Mouse (Mus musculus): ENCODE results near the gene Sipa1l2. TPM values are rescaled to one million over a fixed set of nuclear protein-coding genes. Genes with fewer than 3 reads are reported as not detected.

The Sipa1l2 gene
- polyA plus RNA-seq, 1 experiment from 2014 or later, result 17.8 TPM

GRCm38 (mm10) chr8:125509776-125510175 is 59.8 kb downstream of the Sipa1l2 start:
- Histone ChIP-seq H3K9me3 (ENCODE audit: control insufficient read depth, low read length) (no peaks in the 10 kb centered on the region), H3K4me3 (ENCODE audit: control insufficient read depth in 1 of 2, insufficient read depth in 1 of 2, low read depth in 1 of 2, low read length in 2 of 2) (no peak overlapping the region), H3K4me2 (ENCODE audit: low read length) (no peak overlapping the region), H3K9ac (ENCODE audit: low read length) (0 out of 2 replicates have a peak overlapping the region, but pooled peaks have one; percentile 21), H3K36me3 (ENCODE audit: control insufficient read depth, insufficient read depth, low read length) (no peaks in the 10 kb centered on the region), H3K27ac (replicated peaks in 1 of 2; ENCODE audit: control insufficient read depth in 1 of 2, insufficient read depth in 1 of 2, low read depth in 2 of 2, low read length in 2 of 2) (peak overlapping the region; percentile 31 to 75; a peak in 3 of 4 replicates), H3K4me1 (ENCODE audit: control insufficient read depth in 2 of 2, insufficient read depth in 2 of 2, low read length in 2 of 2) (peaks cover 79 to 96% of the 10 kb centered on the region in 2 experiments), H3K27me3 (ENCODE audit: control insufficient read depth, insufficient read depth, low read length) (no peaks in the 10 kb centered on the region)
- WGBS, result 47% methylated on average over 4 of the region's 4 CpGs
- no peak for ATAC-seq (ENCODE audit: insufficient number of reproducible peaks, insufficient read depth, low FRiP score, low read depth)

GRCm38 (mm10) chr8:125509175-125509574 is 60.4 kb downstream of the Sipa1l2 start:
- 67% methylated on average over 6 of the region's 6 CpGs for WGBS
- no peaks in the 10 kb centered on the region for H3K27me3 ChIP-seq (ENCODE audit: control insufficient read depth, insufficient read depth, low read length)
- no peak for ATAC-seq (ENCODE audit: insufficient number of reproducible peaks, insufficient read depth, low FRiP score, low read depth)
- H3K4me1 ChIP-seq (ENCODE audit: control insufficient read depth in 2 of 2, insufficient read depth in 2 of 2, low read length in 2 of 2), result peaks cover 75 to 96% of the 10 kb centered on the region in 2 experiments
- no peak overlapping the region for H3K4me2 ChIP-seq (ENCODE audit: low read length)
- no peak overlapping the region for H3K9ac ChIP-seq (ENCODE audit: low read length)
- H3K9me3 ChIP-seq (ENCODE audit: control insufficient read depth, low read length), result no peaks in the 10 kb centered on the region
- H3K27ac ChIP-seq (replicated peaks in 1 of 2; ENCODE audit: control insufficient read depth in 1 of 2, insufficient read depth in 1 of 2, low read depth in 2 of 2, low read length in 2 of 2), result peak overlapping the region in 1 of 2 experiments; percentile 75; a peak in 1 of 4 replicates
- H3K36me3 ChIP-seq (ENCODE audit: control insufficient read depth, insufficient read depth, low read length), result no peaks in the 10 kb centered on the region
- H3K4me3 ChIP-seq (ENCODE audit: control insufficient read depth in 1 of 2, insufficient read depth in 1 of 2, low read depth in 1 of 2, low read length in 2 of 2), result no peak overlapping the region

- Histone ChIP-seq H3K9ac (ENCODE audit: low read length) (peak overlapping the region; percentile 56), H3K4me3 (ENCODE audit: control insufficient read depth in 1 of 2, insufficient read depth in 1 of 2, low read depth in 1 of 2, low read length in 2 of 2) (no peak overlapping the region), H3K9me3 (ENCODE audit: control insufficient read depth, low read length) (no peaks in the 10 kb centered on the region), H3K4me1 (ENCODE audit: control insufficient read depth in 2 of 2, insufficient read depth in 2 of 2, low read length in 2 of 2) (peaks cover 63 to 82% of the 10 kb centered on the region in 2 experiments), H3K27me3 (ENCODE audit: control insufficient read depth, insufficient read depth, low read length) (no peaks in the 10 kb centered on the region), H3K27ac (replicated peaks in 1 of 2; ENCODE audit: control insufficient read depth in 1 of 2, insufficient read depth in 1 of 2, low read depth in 2 of 2, low read length in 2 of 2) (peak overlapping the region; percentile 34 to 75), H3K36me3 (ENCODE audit: control insufficient read depth, insufficient read depth, low read length) (0 out of 2 replicates have a peak, but pooled peaks cover 3% of the 10 kb centered on the region), H3K4me2 (ENCODE audit: low read length) (peak overlapping the region; percentile 22)
- WGBS, result 33% methylated on average over 8 of the region's 8 CpGs
- ATAC-seq (ENCODE audit: insufficient number of reproducible peaks, insufficient read depth, low FRiP score, low read depth), result no peak
These were observed 62.3 kb downstream of the Sipa1l2 start for GRCm38 (mm10) chr8:125507291-125507690.

- peaks cover 61 to 78% of the 10 kb centered on the region in 2 experiments for H3K4me1 ChIP-seq (ENCODE audit: control insufficient read depth in 2 of 2, insufficient read depth in 2 of 2, low read length in 2 of 2)
- no peak overlapping the region for H3K4me2 ChIP-seq (ENCODE audit: low read length)
- no peak overlapping the region for H3K4me3 ChIP-seq (ENCODE audit: control insufficient read depth in 1 of 2, insufficient read depth in 1 of 2, low read depth in 1 of 2, low read length in 2 of 2)
- WGBS, result 46% methylated on average over 6 of the region's 6 CpGs
- no peak for ATAC-seq (ENCODE audit: insufficient number of reproducible peaks, insufficient read depth, low FRiP score, low read depth)
- H3K9me3 ChIP-seq (ENCODE audit: control insufficient read depth, low read length), result no peaks in the 10 kb centered on the region
- H3K36me3 ChIP-seq (ENCODE audit: control insufficient read depth, insufficient read depth, low read length), result 0 out of 2 replicates have a peak, but pooled peaks cover 3% of the 10 kb centered on the region
- H3K27ac ChIP-seq (replicated peaks in 1 of 2; ENCODE audit: control insufficient read depth in 1 of 2, insufficient read depth in 1 of 2, low read depth in 2 of 2, low read length in 2 of 2), result 0 out of 4 replicates have a peak overlapping the region, but pooled peaks of 1 of the 2 experiments have one; percentile 22
- H3K27me3 ChIP-seq (ENCODE audit: control insufficient read depth, insufficient read depth, low read length), result no peaks in the 10 kb centered on the region
- peak overlapping the region; percentile 25; the same call in 1 of the 2 replicates for H3K9ac ChIP-seq (ENCODE audit: low read length)
These were observed 64.9 kb downstream of the Sipa1l2 start for GRCm38 (mm10) chr8:125504605-125505257.

- Histone ChIP-seq H3K4me3 (ENCODE audit: control insufficient read depth in 1 of 2, insufficient read depth in 1 of 2, low read depth in 1 of 2, low read length in 2 of 2) (no peak overlapping the region), H3K4me2 (ENCODE audit: low read length) (no peak overlapping the region), H3K9me3 (ENCODE audit: control insufficient read depth, low read length) (no peaks in the 10 kb centered on the region), H3K4me1 (ENCODE audit: control insufficient read depth in 2 of 2, insufficient read depth in 2 of 2, low read length in 2 of 2) (peaks cover 60 to 78% of the 10 kb centered on the region in 2 experiments), H3K27ac (replicated peaks in 1 of 2; ENCODE audit: control insufficient read depth in 1 of 2, insufficient read depth in 1 of 2, low read depth in 2 of 2, low read length in 2 of 2) (no peak overlapping the region), H3K9ac (ENCODE audit: low read length) (no peak overlapping the region), H3K36me3 (ENCODE audit: control insufficient read depth, insufficient read depth, low read length) (0 out of 2 replicates have a peak, but pooled peaks cover 3% of the 10 kb centered on the region), H3K27me3 (ENCODE audit: control insufficient read depth, insufficient read depth, low read length) (no peaks in the 10 kb centered on the region)
- no peak for ATAC-seq (ENCODE audit: insufficient number of reproducible peaks, insufficient read depth, low FRiP score, low read depth)
- WGBS, result 87% methylated on average over 8 of the region's 8 CpGs
These were observed 65.8 kb downstream of the Sipa1l2 start for GRCm38 (mm10) chr8:125503808-125504207.

- WGBS, result 63% methylated on average over 3 of the region's 3 CpGs
- 0 out of 2 replicates have a peak, but pooled peaks cover 3% of the 10 kb centered on the region for H3K36me3 ChIP-seq (ENCODE audit: control insufficient read depth, insufficient read depth, low read length)
- no peak overlapping the region for H3K27ac ChIP-seq (replicated peaks in 1 of 2; ENCODE audit: control insufficient read depth in 1 of 2, insufficient read depth in 1 of 2, low read depth in 2 of 2, low read length in 2 of 2)
- no peaks in the 10 kb centered on the region for H3K9me3 ChIP-seq (ENCODE audit: control insufficient read depth, low read length)
- peaks cover 60 to 78% of the 10 kb centered on the region in 2 experiments for H3K4me1 ChIP-seq (ENCODE audit: control insufficient read depth in 2 of 2, insufficient read depth in 2 of 2, low read length in 2 of 2)
- H3K27me3 ChIP-seq (ENCODE audit: control insufficient read depth, insufficient read depth, low read length), result no peaks in the 10 kb centered on the region
- no peak overlapping the region for H3K9ac ChIP-seq (ENCODE audit: low read length)
- H3K4me2 ChIP-seq (ENCODE audit: low read length), result no peak overlapping the region
- no peak overlapping the region for H3K4me3 ChIP-seq (ENCODE audit: control insufficient read depth in 1 of 2, insufficient read depth in 1 of 2, low read depth in 1 of 2, low read length in 2 of 2)
- no peak for ATAC-seq (ENCODE audit: insufficient number of reproducible peaks, insufficient read depth, low FRiP score, low read depth)
These were observed 66.8 kb downstream of the Sipa1l2 start for GRCm38 (mm10) chr8:125502828-125503227.

GRCm38 (mm10) chr8:125500005-125500404 is 69.6 kb downstream of the Sipa1l2 start:
- WGBS, result 65% methylated on average over 5 of the region's 5 CpGs
- Histone ChIP-seq H3K27ac (replicated peaks in 1 of 2; ENCODE audit: control insufficient read depth in 1 of 2, insufficient read depth in 1 of 2, low read depth in 2 of 2, low read length in 2 of 2) (peak overlapping the region in 1 of 2 experiments; percentile 62; a peak in 2 of 4 replicates), H3K4me2 (ENCODE audit: low read length) (peak overlapping the region; percentile 40; the same call in 1 of the 2 replicates), H3K27me3 (ENCODE audit: control insufficient read depth, insufficient read depth, low read length) (no peaks in the 10 kb centered on the region), H3K36me3 (ENCODE audit: control insufficient read depth, insufficient read depth, low read length) (0 out of 2 replicates have a peak, but pooled peaks cover 3% of the 10 kb centered on the region), H3K9ac (ENCODE audit: low read length) (peak overlapping the region; percentile 34; the same call in 1 of the 2 replicates), H3K4me1 (ENCODE audit: control insufficient read depth in 2 of 2, insufficient read depth in 2 of 2, low read length in 2 of 2) (peaks cover 41 to 73% of the 10 kb centered on the region in 2 experiments), H3K9me3 (ENCODE audit: control insufficient read depth, low read length) (no peaks in the 10 kb centered on the region), H3K4me3 (ENCODE audit: control insufficient read depth in 1 of 2, insufficient read depth in 1 of 2, low read depth in 1 of 2, low read length in 2 of 2) (no peak overlapping the region)
- no peak for ATAC-seq (ENCODE audit: insufficient number of reproducible peaks, insufficient read depth, low FRiP score, low read depth)
